Mouse (Mus musculus): ENCODE results near the gene Btf3l4. TPM values are rescaled to one million over a fixed set of nuclear protein-coding genes. Genes with fewer than 3 reads are reported as not detected.

The Btf3l4 gene
- polyA plus RNA-seq, 1 experiment, result 0.61 TPM

GRCm38 (mm10) chr4:108790507-108790906 is 42.9 kb downstream of the Btf3l4 start:
- H3K4me1 ChIP-seq (ENCODE audit: control insufficient read depth), result no peaks in the 10 kb centered on the region
- TF ChIP-seq GATA1 (IDR thresholded peaks at IDR 0.05; ENCODE audit: low read length), result no peak
- TF ChIP-seq TAL1 (IDR thresholded peaks at IDR 0.05; ENCODE audit: low read length), result no peak
- H3K27me3 ChIP-seq (ENCODE audit: control insufficient read depth), result peaks cover 3% of the 10 kb centered on the region; the same call in 1 of the 2 replicates
- H3K36me3 ChIP-seq (ENCODE audit: control insufficient read depth), result no peaks in the 10 kb centered on the region
- H3K4me3 ChIP-seq (replicated peaks), result no peak overlapping the region
- no peaks in the 10 kb centered on the region for H3K9me3 ChIP-seq (ENCODE audit: control insufficient read depth, low read length)

- H3K4me1 ChIP-seq (ENCODE audit: control insufficient read depth), result no peaks in the 10 kb centered on the region
- no peak overlapping the region for H3K4me3 ChIP-seq (replicated peaks)
- no peaks in the 10 kb centered on the region for H3K9me3 ChIP-seq (ENCODE audit: control insufficient read depth, low read length)
- H3K36me3 ChIP-seq (ENCODE audit: control insufficient read depth), result no peaks in the 10 kb centered on the region
- TF ChIP-seq TAL1 (IDR thresholded peaks at IDR 0.05; ENCODE audit: low read length), result no peak
- TF ChIP-seq GATA1 (IDR thresholded peaks at IDR 0.05; ENCODE audit: low read length), result no peak
- peaks cover 3% of the 10 kb centered on the region; the same call in 1 of the 2 replicates for H3K27me3 ChIP-seq (ENCODE audit: control insufficient read depth)
Measured at GRCm38 (mm10) chr4:108789258-108789936, 44.0 kb downstream of the Btf3l4 start.

GRCm38 (mm10) chr4:108782421-108783085 is 50.9 kb downstream of the Btf3l4 start:
- Histone ChIP-seq H3K4me3 (replicated peaks) (no peak overlapping the region), H3K27me3 (ENCODE audit: control insufficient read depth) (peaks cover 65% of the 10 kb centered on the region), H3K36me3 (ENCODE audit: control insufficient read depth) (no peaks in the 10 kb centered on the region), H3K4me1 (ENCODE audit: control insufficient read depth) (peaks cover 9% of the 10 kb centered on the region), H3K9me3 (ENCODE audit: control insufficient read depth, low read length) (peaks cover 3% of the 10 kb centered on the region; the same call in 1 of the 2 replicates)
- TF ChIP-seq GATA1 (IDR thresholded peaks at IDR 0.05; ENCODE audit: low read length) (no peak), TAL1 (IDR thresholded peaks at IDR 0.05; ENCODE audit: low read length) (no peak)

GRCm38 (mm10) chr4:108781596-108781995 is 51.8 kb downstream of the Btf3l4 start:
- TF ChIP-seq TAL1 (IDR thresholded peaks at IDR 0.05; ENCODE audit: low read length), result no peak
- no peak for TF ChIP-seq GATA1 (IDR thresholded peaks at IDR 0.05; ENCODE audit: low read length)
- no peak overlapping the region for H3K4me3 ChIP-seq (replicated peaks)
- H3K4me1 ChIP-seq (ENCODE audit: control insufficient read depth), result peaks cover 9% of the 10 kb centered on the region
- H3K9me3 ChIP-seq (ENCODE audit: control insufficient read depth, low read length), result peaks cover 3% of the 10 kb centered on the region; the same call in 1 of the 2 replicates
- peaks cover 66% of the 10 kb centered on the region for H3K27me3 ChIP-seq (ENCODE audit: control insufficient read depth)
- no peaks in the 10 kb centered on the region for H3K36me3 ChIP-seq (ENCODE audit: control insufficient read depth)

GRCm38 (mm10) chr4:108780864-108781205 is 52.6 kb downstream of the Btf3l4 start:
- TF ChIP-seq TAL1 (IDR thresholded peaks at IDR 0.05; ENCODE audit: low read length), result no peak
- TF ChIP-seq GATA1 (IDR thresholded peaks at IDR 0.05; ENCODE audit: low read length), result no peak
- H3K36me3 ChIP-seq (ENCODE audit: control insufficient read depth), result no peaks in the 10 kb centered on the region
- peak overlapping the region; percentile 62 for H3K4me3 ChIP-seq (replicated peaks)
- peaks cover 3% of the 10 kb centered on the region; the same call in 1 of the 2 replicates for H3K9me3 ChIP-seq (ENCODE audit: control insufficient read depth, low read length)
- peaks cover 66% of the 10 kb centered on the region for H3K27me3 ChIP-seq (ENCODE audit: control insufficient read depth)
- H3K4me1 ChIP-seq (ENCODE audit: control insufficient read depth), result peaks cover 9% of the 10 kb centered on the region

DNA sequence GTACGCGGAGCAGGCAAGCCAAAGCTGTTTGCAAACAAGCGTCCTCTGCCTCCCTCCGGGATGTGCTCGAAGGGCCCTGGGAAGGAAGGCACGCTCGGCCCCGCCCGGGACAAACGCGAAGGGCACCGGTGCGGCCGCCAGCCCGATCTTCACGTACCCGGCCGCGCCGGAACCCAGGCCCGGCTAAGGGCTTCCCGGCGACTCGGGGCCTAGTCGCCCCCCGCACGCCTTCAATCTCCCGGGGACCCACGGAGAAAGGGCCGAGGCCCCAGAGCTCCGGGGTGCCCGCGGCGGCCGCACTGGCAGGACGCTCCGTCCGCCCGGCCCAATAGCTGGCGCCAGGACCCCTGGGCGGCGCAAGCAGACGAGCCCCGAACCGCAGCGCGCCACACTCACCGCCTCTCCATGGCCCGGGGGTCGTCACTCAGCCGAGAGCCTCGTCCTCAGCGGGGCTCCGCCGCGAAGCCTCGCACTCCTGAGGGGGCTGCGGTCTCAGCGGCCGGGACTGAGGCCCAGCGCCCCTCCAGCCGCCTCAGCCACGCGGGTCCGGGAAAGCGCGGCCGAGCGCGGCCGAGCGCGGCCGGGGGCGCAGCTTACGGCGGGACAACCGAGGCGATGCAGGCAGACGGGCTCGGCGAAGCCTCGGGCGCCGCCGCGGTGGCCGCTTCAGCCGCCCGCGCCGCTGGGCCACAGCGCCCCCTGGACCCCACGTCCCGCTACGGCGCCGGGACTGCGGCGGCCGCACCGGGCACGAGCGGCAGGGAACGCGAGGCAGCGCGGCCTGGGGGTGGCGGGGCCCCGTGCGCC is 53.2 kb downstream of the Btf3l4 start, which contains the start of gene Zfyve9:
Gene Zfyve9 (minus strand): TSS at position 742 of the 807 bp plus-strand sequence.
- peaks cover 9% of the 10 kb centered on the region for H3K4me1 ChIP-seq (ENCODE audit: control insufficient read depth)
- TF ChIP-seq GATA1 (IDR thresholded peaks at IDR 0.05; ENCODE audit: low read length), result no peak
- no peak for TF ChIP-seq TAL1 (IDR thresholded peaks at IDR 0.05; ENCODE audit: low read length)
- H3K36me3 ChIP-seq (ENCODE audit: control insufficient read depth), result no peaks in the 10 kb centered on the region
- H3K4me3 ChIP-seq (replicated peaks), result peak within 1 kb of the TSS; percentile 62
- peaks cover 66% of the 10 kb centered on the region for H3K27me3 ChIP-seq (ENCODE audit: control insufficient read depth)
- H3K9me3 ChIP-seq (ENCODE audit: control insufficient read depth, low read length), result peaks cover 3% of the 10 kb centered on the region; the same call in 1 of the 2 replicates

- no peak for TF ChIP-seq GATA1 (IDR thresholded peaks at IDR 0.05; ENCODE audit: low read length)
- no peak for TF ChIP-seq TAL1 (IDR thresholded peaks at IDR 0.05; ENCODE audit: low read length)
- Histone ChIP-seq H3K9me3 (ENCODE audit: control insufficient read depth, low read length) (peaks cover 3% of the 10 kb centered on the region; the same call in 1 of the 2 replicates), H3K36me3 (ENCODE audit: control insufficient read depth) (no peaks in the 10 kb centered on the region), H3K27me3 (ENCODE audit: control insufficient read depth) (peaks cover 66% of the 10 kb centered on the region), H3K4me3 (replicated peaks) (peak overlapping the region; percentile 62), H3K4me1 (ENCODE audit: control insufficient read depth) (peaks cover 9% of the 10 kb centered on the region)
Measured at GRCm38 (mm10) chr4:108779763-108780056, 53.7 kb downstream of the Btf3l4 start.

DNA sequence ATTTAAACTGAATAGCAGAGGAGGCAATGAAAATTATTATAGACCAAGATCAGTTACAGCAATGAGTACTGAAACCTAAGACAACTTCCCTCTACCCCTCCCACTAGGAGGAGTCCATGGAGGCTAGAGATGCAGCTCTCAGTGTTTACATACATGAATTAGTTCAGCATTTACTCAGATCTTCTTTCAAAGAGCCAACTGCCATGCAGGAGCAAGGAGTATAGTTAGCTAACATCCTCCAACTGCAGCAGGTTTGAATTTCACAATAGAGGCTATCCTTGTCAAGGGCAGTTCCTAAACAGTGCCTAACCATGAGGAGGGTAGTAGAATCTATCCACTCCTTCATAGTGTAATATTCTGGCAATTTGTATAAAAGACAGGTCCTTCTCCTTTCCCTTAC is 64.9 kb downstream of the Btf3l4 start:
- Histone ChIP-seq H3K36me3 (ENCODE audit: control insufficient read depth) (no peaks in the 10 kb centered on the region), H3K4me1 (ENCODE audit: control insufficient read depth) (no peaks in the 10 kb centered on the region), H3K9me3 (ENCODE audit: control insufficient read depth, low read length) (no peaks in the 10 kb centered on the region), H3K4me3 (replicated peaks) (no peak overlapping the region), H3K27me3 (ENCODE audit: control insufficient read depth) (no peaks in the 10 kb centered on the region)
- no peak for TF ChIP-seq GATA1 (IDR thresholded peaks at IDR 0.05; ENCODE audit: low read length)
- TF ChIP-seq TAL1 (IDR thresholded peaks at IDR 0.05; ENCODE audit: low read length), result no peak

Other genes starting within 250 kb of the Btf3l4 start
- gene Cc2d1b, start 213.7 kb downstream of the Btf3l4 start, polyA plus RNA-seq (2012), result 2.5 and 2.6 TPM in 2 replicates
- not detected in 2 replicates for gene 3110021N24Rik, start 114.0 kb downstream of the Btf3l4 start, polyA plus RNA-seq (2012)
- not detected in 2 replicates for gene Zfyve9, start 52.8 kb downstream of the Btf3l4 start, polyA plus RNA-seq (2012)
- 0.05 and 0.11 TPM in 2 replicates for gene Txndc12, start 987 bp upstream of the Btf3l4 start, polyA plus RNA-seq (2012)
- 3.2 and 3.6 TPM in 2 replicates for gene Kti12, start 14.2 kb upstream of the Btf3l4 start, polyA plus RNA-seq (2012)
- gene A730015C16Rik, start 15.0 kb upstream of the Btf3l4 start, polyA plus RNA-seq (2012), result not detected in 2 replicates
- gene Rab3b, start 45.4 kb upstream of the Btf3l4 start, polyA plus RNA-seq (2012), result 0.19 TPM in 1 of 2 replicates, not detected in the other
- 3.9 and 4.5 TPM in 2 replicates for gene Nrd1, start 167.0 kb upstream of the Btf3l4 start, polyA plus RNA-seq (2012)